Mouse (Mus musculus) intestine, embryonic 15.5 days (tissue): Measurements from ENCODE around the gene Lsm2. TPM values are rescaled to one million over a fixed set of nuclear protein-coding genes. Genes with fewer than 3 reads are reported as not detected.
"Not testable (repeated sequence)": the region's sequence is repeated elsewhere in the genome, so short reads cannot be mapped to it uniquely, and the experiment has no call there.

Experiments
- ATAC-seq: fragments of 200-750 bp; cut with Nextera tagmentation; 2 replicates; pipeline ENCODE4 v1.8.0; 2017; ENCODE audit warnings: moderate TSS enrichment, moderate library complexity
- H3K27ac ChIP-seq: fragments of 300-500 bp; sonication (generic); 2 replicates; pipeline ENCODE4 v1.5.1; 2015; ENCODE audit warnings: mild to moderate bottlenecking, inconsistent platforms
- H3K27me3 ChIP-seq: fragments of 300-500 bp; sonication (generic); replicated peaks from 2 replicates; pipeline ENCODE4 v1.6.1; 2015; ENCODE audit warnings: inconsistent platforms
- H3K36me3 ChIP-seq: fragments of 300-500 bp; sonication (generic); 2 replicates; pipeline ENCODE4 v1.6.1; 2015; ENCODE audit warnings: inconsistent platforms
- H3K4me1 ChIP-seq: fragments of 300-500 bp; sonication (generic); replicated peaks from 2 replicates; pipeline ENCODE4 v1.6.1; 2015; ENCODE audit warnings: inconsistent platforms
- H3K4me2 ChIP-seq: fragments of 300-500 bp; sonication (generic); replicated peaks from 2 replicates; pipeline ENCODE4 v1.6.1; 2015; ENCODE audit warnings: mild to moderate bottlenecking, inconsistent platforms
- H3K4me3 ChIP-seq: fragments of 300-500 bp; sonication (generic); replicated peaks from 2 replicates; pipeline ENCODE4 v1.5.1; 2015; ENCODE audit warnings: inconsistent platforms
- H3K9ac ChIP-seq: fragments of 300-500 bp; sonication (generic); 2 replicates; pipeline ENCODE4 v1.6.1; 2015; ENCODE audit warnings: inconsistent platforms
- H3K9me3 ChIP-seq: fragments of 300-500 bp; sonication (generic); 2 replicates; pipeline ENCODE4 v1.6.1; 2016; ENCODE audit warnings: inconsistent platforms
- WGBS: fragments of 180-500 bp; shearing (Covaris S2); methylation state at CpG from one replicate; pipeline ENCODE4 v1.1.7; 2015; 5-methylcytosine and 5-hydroxymethylcytosine counted together
- polyA plus RNA-seq: library from polyadenylated mRNA; unstranded; fragments of >200 nt; fragmentation: Nextera tagmentation; extraction: Ambion mirVana; gene quantifications from 2 replicates; pipeline ENCODE4 v1.2.1, GENCODE M21; 2015

Gene Lsm2
- polyA plus RNA-seq, 1 experiment from 2014 or later: 187 TPM

- Histone ChIP-seq H3K9ac (peak overlapping the region; percentile 89; the same call in 1 of the 2 replicates), H3K4me2 (peak overlapping the region; percentile 55)
These were observed 32.1 kb upstream of the Lsm2 start for GRCm38 (mm10) chr17:34949553-34949969.

DNA sequence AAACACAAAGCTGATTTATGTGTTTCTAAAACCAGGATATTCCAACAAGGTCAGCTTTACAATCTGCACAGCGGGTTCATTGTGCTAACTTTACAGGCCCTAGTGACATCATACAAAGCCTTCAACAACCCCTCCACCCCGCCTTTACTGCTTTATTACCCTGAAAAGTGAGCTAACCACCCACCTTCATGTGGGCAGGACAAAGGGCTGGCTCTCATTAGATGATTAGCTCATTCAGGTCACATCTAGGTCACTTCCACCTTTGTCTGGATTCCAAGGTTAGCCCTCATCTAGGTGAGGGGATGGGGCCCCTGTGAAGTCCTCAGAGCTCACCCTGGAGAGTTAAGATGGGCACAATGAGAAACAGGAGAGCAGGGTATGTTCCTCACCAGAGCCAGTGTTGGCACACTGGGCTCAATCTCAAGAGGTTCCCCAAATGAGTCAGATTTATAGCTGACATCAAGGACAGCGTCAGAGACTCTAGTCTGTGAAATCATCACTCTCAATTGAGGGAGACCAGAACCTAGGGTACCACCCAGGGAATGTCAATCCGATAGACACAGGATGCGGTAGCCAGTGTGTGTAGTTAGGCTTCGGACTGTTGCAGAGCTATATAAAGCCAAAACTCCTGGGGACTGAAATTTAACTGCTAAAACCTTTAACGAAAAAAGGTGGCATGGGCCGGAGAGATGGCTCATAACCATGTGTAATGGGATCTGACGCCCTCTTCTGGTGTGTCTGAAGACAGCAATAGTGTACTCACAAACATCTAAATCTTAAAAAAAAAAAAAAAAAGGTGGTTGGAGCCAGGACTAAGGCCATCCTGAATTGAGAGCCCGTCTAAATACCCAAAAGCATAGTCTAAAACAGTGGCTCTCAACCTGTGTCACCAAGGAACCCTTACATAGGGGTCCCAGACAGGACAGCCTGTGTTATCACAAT, 30.9 kb upstream of the Lsm2 start:
- H3K9me3 ChIP-seq: no peaks in the 10 kb centered on the region
- peak overlapping the region; percentile 89 for H3K9ac ChIP-seq
- H3K27ac ChIP-seq: peak overlapping the region; percentile 82
- H3K27me3 ChIP-seq: no peaks in the 10 kb centered on the region
- peak; percentile 68 for ATAC-seq
- peak overlapping the region; percentile 77 for H3K4me3 ChIP-seq
- H3K36me3 ChIP-seq: peaks cover 8% of the 10 kb centered on the region
- WGBS: 19% methylated on average over 10 of the region's 10 CpGs
- H3K4me1 ChIP-seq: peaks cover 7% of the 10 kb centered on the region; the same call in 1 of the 2 replicates
- H3K4me2 ChIP-seq: peak overlapping the region; percentile 55

More at GRCm38 (mm10) chr17:34949553-34949969, 32.1 kb upstream of the Lsm2 start:
- Histone ChIP-seq H3K27ac (peak overlapping the region; percentile 82), H3K4me3 (0 out of 2 replicates have a peak overlapping the region, but pooled peaks have one; percentile 9), H3K9me3 (no peaks in the 10 kb centered on the region), H3K36me3 (peaks cover 8% of the 10 kb centered on the region), H3K4me1 (peaks cover 7% of the 10 kb centered on the region; the same call in 1 of the 2 replicates), H3K27me3 (no peaks in the 10 kb centered on the region)
- peak; percentile 7; the same call in 1 of the 2 replicates for ATAC-seq
- WGBS: 45% methylated on average over 4 of the region's 4 CpGs

DNA sequence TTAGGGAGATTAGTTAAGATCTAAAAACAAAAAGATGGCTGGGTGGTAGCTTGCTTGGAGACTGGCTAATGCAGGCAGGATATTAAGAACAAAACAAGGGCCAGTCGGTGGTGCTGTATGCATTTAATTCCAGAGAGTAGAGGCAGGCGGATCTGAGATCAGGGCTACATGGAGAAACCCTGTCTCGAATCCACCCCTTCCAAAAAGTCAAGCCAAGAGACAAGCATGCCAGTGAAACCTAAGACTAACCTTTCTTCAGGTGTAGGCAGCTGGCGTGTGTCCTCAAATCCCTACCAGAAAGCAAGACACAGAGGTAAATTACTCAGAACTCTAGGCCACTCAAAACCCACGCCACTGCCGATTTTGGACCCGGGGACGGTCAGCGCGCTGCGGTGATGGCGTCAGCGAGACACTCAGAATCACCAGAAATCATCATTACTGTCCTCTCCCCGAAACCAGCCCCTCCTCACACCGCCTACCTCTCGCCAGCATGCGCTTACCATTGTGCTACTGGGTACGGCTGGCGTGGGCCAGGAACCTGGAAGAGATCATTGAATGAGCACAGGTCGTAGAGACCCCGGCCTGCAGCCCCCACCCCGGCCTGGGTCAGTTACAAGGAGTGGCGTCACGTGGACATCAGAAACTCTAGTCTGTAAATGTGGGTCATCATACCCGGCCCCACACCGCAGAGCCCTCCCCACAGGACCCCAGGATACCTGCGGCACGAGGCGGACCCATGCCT, 29.9 kb upstream of the Lsm2 start:
- under 1% methylated on average over 29 of the region's 29 CpGs for WGBS
- peak overlapping the region; percentile 55 for H3K4me2 ChIP-seq
- ATAC-seq: no peak; the same call in 1 of the 2 replicates
- peak overlapping the region; percentile 89 for H3K9ac ChIP-seq
- peaks cover 8% of the 10 kb centered on the region for H3K36me3 ChIP-seq
- peaks cover 7% of the 10 kb centered on the region; the same call in 1 of the 2 replicates for H3K4me1 ChIP-seq
- no peaks in the 10 kb centered on the region for H3K27me3 ChIP-seq
- H3K4me3 ChIP-seq: peak overlapping the region; percentile 77
- H3K9me3 ChIP-seq: no peaks in the 10 kb centered on the region
- peak overlapping the region; percentile 82 for H3K27ac ChIP-seq

- H3K27me3 ChIP-seq: no peaks in the 10 kb centered on the region
These were observed 29.2 kb upstream of the Lsm2 start for GRCm38 (mm10) chr17:34952378-34953040.

DNA sequence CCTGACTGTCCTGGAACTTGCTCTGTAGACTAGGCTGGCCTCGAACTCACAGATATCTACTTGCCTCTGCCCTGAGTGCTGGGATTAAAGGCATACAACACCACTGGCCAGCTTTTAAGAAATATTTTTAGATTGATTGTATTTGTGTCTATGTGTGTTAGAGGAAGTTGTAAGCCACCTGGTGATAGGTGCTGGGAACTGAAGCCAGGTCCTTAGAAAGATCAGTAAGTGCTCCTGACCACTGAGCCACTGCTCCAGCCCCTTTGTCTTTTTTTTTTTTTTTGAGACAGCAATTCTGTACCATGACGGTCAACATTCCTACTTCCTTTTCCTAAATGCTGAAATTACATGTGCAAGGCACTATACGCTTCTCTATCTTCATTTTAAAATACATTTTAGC, 28.4 kb upstream of the Lsm2 start:
- H3K9me3 ChIP-seq: no peaks in the 10 kb centered on the region
- no peaks in the 10 kb centered on the region for H3K27me3 ChIP-seq
- H3K4me1 ChIP-seq: peaks cover 7% of the 10 kb centered on the region; the same call in 1 of the 2 replicates
- no peak overlapping the region for H3K9ac ChIP-seq
- peaks cover 8% of the 10 kb centered on the region for H3K36me3 ChIP-seq
- ATAC-seq: no peak
- no peak overlapping the region for H3K27ac ChIP-seq
- 83% methylated on average over 3 of the region's 3 CpGs for WGBS
- peak overlapping the region; percentile 55; the same call in 1 of the 2 replicates for H3K4me2 ChIP-seq
- no peak overlapping the region; the same call in 1 of the 2 replicates for H3K4me3 ChIP-seq

More at GRCm38 (mm10) chr17:34952378-34953040, 29.2 kb upstream of the Lsm2 start:
- Histone ChIP-seq H3K4me1 (peaks cover 7% of the 10 kb centered on the region; the same call in 1 of the 2 replicates), H3K36me3 (peaks cover 8% of the 10 kb centered on the region), H3K9ac (peak overlapping the region; percentile 89), H3K4me3 (peak overlapping the region; percentile 77), H3K27ac (peak overlapping the region; percentile 82), H3K4me2 (peak overlapping the region; percentile 55), H3K9me3 (no peaks in the 10 kb centered on the region)
- peak; percentile 75 for ATAC-seq
- WGBS: under 1% methylated on average over 23 of the region's 23 CpGs

DNA sequence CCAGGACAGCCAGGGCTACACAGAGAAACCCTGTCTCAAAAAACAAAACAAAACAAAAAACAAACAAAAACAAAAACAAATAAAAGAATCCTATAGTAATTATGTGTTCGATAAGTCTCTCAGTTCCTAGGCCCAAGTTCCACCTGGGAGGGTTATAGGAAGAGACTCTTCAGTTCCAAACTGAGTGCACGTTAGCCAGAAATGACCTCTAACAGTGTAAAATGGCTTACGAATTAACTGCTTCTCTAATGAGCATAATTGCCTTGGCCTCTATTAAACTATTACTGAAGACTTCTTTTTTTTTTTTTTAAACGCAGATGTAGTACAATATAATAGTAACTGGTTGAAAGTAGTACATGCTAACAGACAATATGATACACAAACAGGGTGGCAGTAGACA, 27.8 kb upstream of the Lsm2 start:
- Histone ChIP-seq H3K27ac (no peak overlapping the region), H3K4me2 (no peak overlapping the region)
- 90% methylated on average over 4 of the region's 4 CpGs for WGBS

DNA sequence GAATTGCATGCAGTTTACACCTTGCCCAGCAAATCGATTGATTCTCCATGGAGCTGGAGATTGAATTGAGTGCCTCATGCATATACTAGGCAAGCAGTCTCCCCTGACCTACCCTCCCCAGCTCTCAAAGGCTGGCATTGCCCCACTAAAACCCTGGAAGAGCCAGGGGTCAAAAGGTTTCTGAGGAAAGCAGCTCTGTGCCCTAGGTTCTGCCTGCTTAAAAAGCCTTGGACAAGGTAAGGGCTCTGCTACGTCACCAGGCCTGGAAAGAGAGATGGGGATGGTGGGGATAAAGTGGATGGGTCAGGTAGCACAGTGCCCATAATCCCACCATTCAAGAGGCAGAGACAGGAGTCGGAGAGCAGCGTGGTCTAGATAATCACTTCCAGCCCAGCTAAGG, 26.8 kb upstream of the Lsm2 start:
- Histone ChIP-seq H3K36me3 (peaks cover 5% of the 10 kb centered on the region), H3K27me3 (no peaks in the 10 kb centered on the region), H3K27ac (no peak overlapping the region), H3K4me1 (peaks cover 7% of the 10 kb centered on the region; the same call in 1 of the 2 replicates), H3K9ac (no peak overlapping the region), H3K4me2 (no peak overlapping the region), H3K4me3 (no peak overlapping the region), H3K9me3 (no peaks in the 10 kb centered on the region)
- WGBS: 87% methylated on average over 4 of the region's 4 CpGs
- no peak for ATAC-seq

More for the DNA sequence above, 27.8 kb upstream of the Lsm2 start:
- Histone ChIP-seq H3K4me1 (peaks cover 7% of the 10 kb centered on the region; the same call in 1 of the 2 replicates), H3K9me3 (no peaks in the 10 kb centered on the region), H3K4me3 (no peak overlapping the region), H3K36me3 (peaks cover 8% of the 10 kb centered on the region), H3K27me3 (no peaks in the 10 kb centered on the region), H3K9ac (no peak overlapping the region)
- ATAC-seq: no peak

- peaks cover 6% of the 10 kb centered on the region; the same call in 1 of the 2 replicates for H3K4me1 ChIP-seq
- WGBS: 74% methylated on average over 3 of the region's 3 CpGs
- no peaks in the 10 kb centered on the region for H3K27me3 ChIP-seq
- H3K27ac ChIP-seq: no peak overlapping the region
- H3K4me2 ChIP-seq: no peak overlapping the region
- no peak overlapping the region for H3K4me3 ChIP-seq
- ATAC-seq: no peak
- H3K9ac ChIP-seq: no peak overlapping the region
- H3K9me3 ChIP-seq: no peaks in the 10 kb centered on the region
- no peaks in the 10 kb centered on the region for H3K36me3 ChIP-seq
These were observed 25.8 kb upstream of the Lsm2 start for GRCm38 (mm10) chr17:34955884-34956283.

DNA sequence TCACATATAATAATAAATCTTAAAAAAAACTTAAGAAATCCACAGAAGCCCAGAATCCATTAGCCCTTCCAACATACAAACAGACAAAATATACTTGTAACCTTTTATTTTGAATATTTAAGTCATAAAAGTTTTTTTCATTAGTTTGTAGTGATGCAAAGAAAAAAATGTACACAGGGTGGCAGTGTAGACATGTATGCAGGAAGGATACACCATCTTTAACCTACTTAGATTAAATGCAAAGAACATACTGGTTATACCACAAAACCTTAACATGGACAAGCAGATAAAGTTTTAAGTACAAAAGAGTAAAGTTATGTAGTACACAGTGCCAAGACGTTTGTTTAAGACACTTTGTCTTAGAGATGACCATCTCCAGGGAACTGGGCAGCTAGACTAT, 25.3 kb upstream of the Lsm2 start:
- H3K4me2 ChIP-seq: no peak overlapping the region
- no peaks in the 10 kb centered on the region for H3K27me3 ChIP-seq
- H3K9me3 ChIP-seq: no peaks in the 10 kb centered on the region
- 49% methylated on average over 1 of the region's 1 CpGs for WGBS
- no peak overlapping the region for H3K27ac ChIP-seq
- no peak for ATAC-seq
- H3K4me3 ChIP-seq: no peak overlapping the region
- H3K36me3 ChIP-seq: no peaks in the 10 kb centered on the region
- no peak overlapping the region for H3K9ac ChIP-seq
- peaks cover 7% of the 10 kb centered on the region; the same call in 1 of the 2 replicates for H3K4me1 ChIP-seq

DNA sequence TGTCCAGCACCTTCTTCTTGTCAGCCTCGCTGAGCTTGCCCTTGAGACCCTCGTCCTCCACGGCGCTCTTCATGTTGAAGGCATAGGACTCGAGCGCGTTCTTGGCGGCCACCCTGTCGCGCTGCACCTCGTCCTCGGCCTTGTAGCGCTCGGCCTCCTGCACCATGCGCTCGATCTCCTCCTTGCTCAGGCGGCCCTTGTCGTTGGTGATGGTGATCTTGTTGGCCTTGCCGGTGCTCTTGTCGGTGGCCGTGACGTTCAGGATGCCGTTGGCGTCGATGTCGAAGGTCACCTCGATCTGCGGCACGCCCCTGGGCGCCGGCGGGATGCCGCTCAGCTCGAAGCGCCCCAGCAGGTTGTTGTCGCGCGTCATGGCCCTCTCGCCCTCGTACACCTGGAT, 24.4 kb upstream of the Lsm2 start:
- H3K9ac ChIP-seq, H3K27me3 ChIP-seq, ATAC-seq, H3K4me1 ChIP-seq, H3K36me3 ChIP-seq, H3K4me3 ChIP-seq, H3K9me3 ChIP-seq, H3K27ac ChIP-seq: not testable (repeated sequence)
- H3K4me2 ChIP-seq: peak overlapping the region; percentile 37
- WGBS: 18% methylated on average over 26 of the region's 40 CpGs

DNA sequence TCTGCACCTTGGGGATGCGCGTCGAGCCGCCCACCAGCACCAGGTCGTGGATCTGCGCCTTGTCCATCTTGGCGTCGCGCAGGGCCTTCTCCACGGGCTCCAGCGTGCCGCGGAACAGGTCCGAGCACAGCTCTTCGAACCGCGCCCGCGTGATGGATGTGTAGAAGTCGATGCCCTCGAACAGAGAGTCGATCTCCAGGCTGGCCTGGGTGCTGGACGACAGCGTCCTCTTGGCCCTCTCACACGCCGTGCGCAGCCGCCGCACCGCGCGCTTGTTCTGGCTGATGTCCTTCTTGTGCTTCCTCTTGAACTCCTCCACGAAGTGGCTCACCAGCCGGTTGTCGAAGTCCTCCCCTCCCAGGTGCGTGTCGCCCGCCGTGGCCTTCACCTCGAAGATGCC, 23.7 kb upstream of the Lsm2 start:
- not testable (repeated sequence) for ATAC-seq, H3K36me3 ChIP-seq, H3K9ac ChIP-seq, H3K4me2 ChIP-seq, H3K9me3 ChIP-seq, H3K4me1 ChIP-seq, H3K4me3 ChIP-seq, H3K27ac ChIP-seq, H3K27me3 ChIP-seq
- WGBS: 29% methylated on average over 23 of the region's 40 CpGs
